Mouse (Mus musculus) mesoderm, embryonic 11.5 days (tissue): Measurements from ENCODE around the gene Sept7.
A peak's percentile ranks its signal among the peaks of the same experiment; 100 is the strongest.
"Not testable (repeated sequence)": the region's sequence is repeated elsewhere in the genome, so short reads cannot be mapped to it uniquely, and the experiment has no call there.

Experiments used
- DNase-seq: peaks from one replicate; pipeline ENCODE4 v3.0.0-alpha.2; 2012; ENCODE audit warnings: low read depth, low spot score

Sept7 gene

DNA sequence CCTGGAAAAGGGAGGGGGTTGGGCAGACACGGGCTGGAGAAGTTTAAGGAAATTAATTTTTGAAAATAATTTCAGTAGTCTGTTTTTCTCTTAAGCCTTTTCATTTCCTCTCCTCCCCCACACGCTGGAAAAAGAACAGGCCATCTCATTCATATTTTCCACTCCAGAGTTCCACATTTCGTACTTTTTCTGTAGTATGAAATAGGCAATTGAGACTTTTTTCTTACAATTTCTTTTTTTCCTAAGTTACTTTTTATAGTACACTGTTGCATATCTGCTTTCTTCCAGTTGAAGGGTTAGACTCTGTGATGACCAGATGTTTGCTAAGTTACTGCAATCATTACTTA, 1.2 kb downstream of the Sept7 start:
- DNase-seq: no peak

GRCm38 (mm10) chr9:25260411-25260810, 8.2 kb downstream of the Sept7 start:
- no peak for DNase-seq

- DNase-seq: no peak
Observed at GRCm38 (mm10) chr9:25260979-25261378, 8.7 kb downstream of the Sept7 start.

GRCm38 (mm10) chr9:25262087-25262486, 9.8 kb downstream of the Sept7 start:
- no peak for DNase-seq

- no peak for DNase-seq
Observed at GRCm38 (mm10) chr9:25265795-25266194, 13.6 kb downstream of the Sept7 start.

- DNase-seq: no peak
Observed at GRCm38 (mm10) chr9:25267133-25267532, 14.9 kb downstream of the Sept7 start.

DNA sequence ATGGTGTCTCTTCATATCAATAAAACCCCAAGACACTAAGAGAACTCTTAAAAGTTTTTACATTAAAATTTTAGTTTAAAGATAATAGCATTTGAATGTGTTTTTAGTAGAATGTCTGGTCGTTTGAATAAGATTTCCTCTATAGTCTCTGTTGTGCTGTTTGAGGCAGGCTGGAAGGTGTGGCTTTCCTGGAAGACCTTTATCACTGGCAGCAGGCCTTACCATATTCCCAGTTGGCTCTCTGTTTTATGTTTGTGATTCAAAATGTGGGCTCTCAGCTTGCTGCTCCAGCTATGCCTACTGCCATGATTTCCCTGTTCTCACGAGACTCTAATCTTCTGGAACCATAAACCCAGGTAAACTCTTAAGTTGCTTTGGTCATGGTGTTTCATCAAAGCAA, 15.3 kb downstream of the Sept7 start:
- DNase-seq: no peak

GRCm38 (mm10) chr9:25271902-25272301, 19.7 kb downstream of the Sept7 start:
- DNase-seq: no peak

DNA sequence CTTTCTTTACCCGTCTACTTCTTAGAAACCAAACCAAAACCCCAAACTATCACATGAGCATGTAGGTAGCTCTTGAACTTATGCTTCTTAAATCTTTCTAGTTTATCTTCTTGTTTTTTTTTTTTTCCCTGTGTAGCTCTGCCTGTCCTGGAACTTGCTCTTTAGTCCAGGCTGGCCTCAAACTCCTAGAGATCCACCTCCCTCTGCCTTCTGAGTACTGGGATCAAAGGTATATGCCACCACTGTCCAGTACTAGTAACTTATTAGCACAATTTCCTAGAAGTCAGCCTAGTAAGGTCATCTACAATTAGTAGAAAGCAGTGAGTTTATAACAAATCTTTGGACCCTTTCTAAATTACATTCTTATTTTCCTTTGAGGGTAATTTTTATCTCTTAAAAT, 37.6 kb downstream of the Sept7 start:
- DNase-seq: no peak

- DNase-seq: peak; percentile 65
Observed at GRCm38 (mm10) chr9:25309505-25310182, 57.4 kb downstream of the Sept7 start.

- DNase-seq: no peak
Observed at GRCm38 (mm10) chr9:25314304-25314703, 62.1 kb downstream of the Sept7 start.

DNA sequence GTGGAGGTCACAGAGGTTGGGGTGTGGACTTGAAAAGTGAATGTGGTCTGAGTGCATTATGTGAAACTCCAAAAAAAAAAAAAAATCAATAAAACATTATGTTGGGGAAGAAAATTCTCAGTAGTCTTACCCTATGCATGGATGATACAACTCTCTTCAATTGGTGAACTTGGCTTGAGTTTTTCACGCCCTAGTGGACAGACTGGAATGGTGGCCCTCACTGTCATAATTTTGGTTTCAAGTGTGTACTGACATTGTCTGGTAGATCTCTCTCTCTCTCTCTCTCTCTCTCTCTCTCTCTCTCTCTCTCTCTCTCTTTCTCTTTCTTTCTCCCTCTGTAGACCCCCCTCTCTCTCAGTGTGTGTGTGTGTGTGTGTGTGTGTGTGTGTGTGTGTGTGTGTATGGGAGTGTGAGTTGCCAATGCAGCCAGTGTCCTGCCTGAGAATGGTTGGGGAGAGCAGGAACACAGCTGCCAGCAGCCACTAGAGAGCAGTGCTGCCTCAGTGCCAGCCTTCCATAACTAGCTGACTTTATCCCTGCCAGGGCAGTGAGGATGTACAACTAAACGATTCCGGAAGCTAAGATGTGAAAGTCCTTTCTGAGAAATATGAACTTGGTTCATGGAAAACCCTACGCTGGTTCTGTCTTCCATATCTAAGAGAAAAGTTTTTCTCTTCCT, 65.7 kb downstream of the Sept7 start:
- DNase-seq: peak; percentile 41

- DNase-seq: not testable (repeated sequence)
Observed at GRCm38 (mm10) chr9:25319676-25320075, 67.4 kb downstream of the Sept7 start.

DNA sequence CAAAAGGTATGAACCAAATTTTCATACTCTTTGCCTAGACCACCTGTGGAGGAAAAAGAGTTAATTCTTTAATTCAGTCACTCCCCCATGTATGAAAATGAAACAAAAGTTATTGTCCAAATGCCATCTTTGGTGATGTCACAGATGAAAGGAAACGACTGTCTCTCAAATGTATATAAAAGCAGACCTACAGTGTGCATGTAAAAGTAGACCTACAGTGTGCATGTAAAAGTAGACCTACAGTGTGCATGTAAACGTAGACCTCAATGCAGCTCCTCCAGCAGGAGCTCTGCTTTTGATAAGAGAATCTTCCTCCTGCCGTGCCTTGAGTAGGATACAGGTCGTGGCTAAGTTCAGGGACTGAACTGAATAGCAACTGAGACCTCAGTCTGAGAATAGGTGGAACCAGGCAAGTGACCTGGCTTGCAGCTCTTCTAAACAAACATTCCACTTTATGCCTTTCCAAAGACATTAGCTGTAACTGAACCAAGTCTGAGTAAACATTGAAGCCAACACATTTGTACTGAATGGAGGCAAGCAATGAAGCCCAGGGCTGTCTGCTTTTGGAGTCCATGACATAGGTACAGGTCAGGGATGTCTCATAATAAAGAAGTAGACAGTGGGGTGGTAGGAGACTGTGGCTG, 75.6 kb downstream of the Sept7 start:
- DNase-seq: no peak

DNA sequence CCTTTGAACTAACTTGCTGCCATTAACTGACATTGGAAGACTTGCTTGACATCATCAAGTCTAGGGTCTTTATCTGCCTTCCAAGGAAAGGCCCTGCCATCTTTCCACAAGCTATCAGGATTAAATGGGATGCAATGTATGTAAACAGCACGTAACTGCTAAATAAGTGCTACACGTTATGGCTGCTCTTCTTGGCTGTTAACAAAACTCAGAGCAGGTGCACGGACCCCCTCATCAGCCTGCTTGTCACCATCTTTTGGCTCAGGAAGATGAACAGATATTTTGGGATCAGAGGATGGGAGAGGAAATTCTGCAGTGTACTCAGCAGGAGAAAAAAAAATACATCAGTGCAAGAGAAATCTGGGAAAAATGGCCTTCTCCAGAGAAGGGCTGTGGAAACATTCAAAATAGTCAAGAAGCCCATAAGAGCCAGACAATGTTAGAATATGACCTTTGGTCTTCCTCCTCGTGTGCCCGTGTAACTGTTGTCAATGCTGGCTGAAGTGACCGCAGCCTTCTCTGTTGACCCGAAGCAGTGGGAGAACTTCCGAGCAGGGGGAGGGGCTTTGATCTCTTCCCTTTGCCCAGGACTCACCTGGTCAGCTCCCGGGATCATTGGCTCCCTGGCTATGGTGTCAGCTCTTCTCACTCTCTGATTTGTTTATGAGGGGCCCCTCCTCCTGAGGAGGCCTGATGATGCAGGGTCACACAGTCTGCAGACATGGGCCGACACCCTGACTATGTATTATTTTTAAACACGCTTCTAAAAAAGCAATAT, 76.9 kb downstream of the Sept7 start:
- no peak for DNase-seq

DNA sequence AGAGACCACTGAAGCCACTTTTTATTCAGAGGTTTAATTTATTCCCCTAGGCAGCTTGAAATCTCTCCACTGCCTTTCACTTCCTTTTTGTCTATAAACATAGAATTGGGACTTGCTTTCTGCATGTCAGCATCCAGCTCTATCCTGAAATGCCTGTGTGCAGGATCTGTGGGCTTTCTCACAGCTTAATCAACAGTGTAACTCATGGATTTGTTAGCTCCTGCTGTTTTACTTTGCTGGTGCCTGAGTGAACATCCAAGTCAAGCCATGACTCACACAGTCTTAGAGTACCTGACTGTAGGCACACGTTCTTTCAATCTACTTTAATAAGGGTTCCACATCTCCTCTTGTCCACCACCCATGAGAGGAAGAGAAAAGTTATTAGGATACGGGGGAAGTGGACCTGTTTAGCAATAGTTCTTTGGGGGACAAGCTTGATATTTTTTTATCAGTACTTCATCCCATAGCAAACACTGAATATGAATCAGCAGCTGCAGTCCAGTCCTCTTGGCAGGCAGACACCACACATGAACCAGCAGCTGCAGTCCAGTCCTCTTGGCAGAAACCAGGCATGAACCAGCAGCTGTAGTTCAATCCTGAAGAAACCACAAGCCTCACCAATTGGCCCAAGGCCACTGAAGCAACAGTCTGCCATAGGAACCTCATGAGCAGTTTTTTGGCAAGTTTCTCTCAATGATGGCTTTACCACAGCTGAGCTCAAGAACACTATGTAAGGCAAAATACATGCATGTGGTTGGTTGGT, 85.4 kb downstream of the Sept7 start:
- no peak for DNase-seq

DNA sequence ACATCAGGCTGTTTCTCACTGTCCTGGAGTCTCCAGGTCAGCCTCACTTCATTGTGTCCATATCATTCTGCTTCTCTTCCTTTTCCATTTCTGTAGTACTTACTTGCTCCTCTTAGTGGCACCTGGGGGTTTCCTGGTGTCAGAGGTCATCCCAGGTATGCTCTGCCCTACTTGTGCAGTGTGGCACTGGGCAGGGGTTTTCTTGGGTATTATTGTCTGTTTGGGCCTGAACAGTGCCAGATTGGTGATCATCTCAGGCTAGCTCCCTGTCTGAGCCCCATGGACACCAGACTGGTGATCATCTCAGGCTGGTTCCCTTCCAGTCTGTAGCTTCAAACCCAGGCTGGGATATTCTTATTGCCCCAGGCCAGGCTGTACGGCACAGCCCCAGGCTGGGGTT, 88.2 kb downstream of the Sept7 start:
- DNase-seq: no peak

- DNase-seq: no peak
Observed at GRCm38 (mm10) chr9:25353775-25354174, 101.5 kb downstream of the Sept7 start.

DNA sequence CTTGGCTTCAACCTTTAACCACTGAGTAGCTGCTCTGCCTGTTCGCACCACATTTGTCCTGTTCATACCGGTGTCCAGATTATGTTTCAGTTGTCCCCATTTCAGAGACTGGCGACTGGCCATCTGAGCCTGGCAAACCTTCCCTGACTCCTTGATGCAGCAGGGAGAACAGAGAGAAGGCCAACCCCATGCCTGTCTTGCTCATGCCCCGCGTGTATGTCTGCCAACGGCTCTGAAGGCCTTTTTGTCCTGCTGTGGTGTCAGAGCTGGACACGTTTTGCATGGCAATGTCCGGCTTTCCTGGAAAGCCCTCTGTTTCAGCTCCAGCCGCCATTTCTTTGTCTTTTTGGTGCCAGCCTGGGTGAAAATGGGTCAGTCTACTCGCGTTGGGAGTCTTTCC, 103.6 kb downstream of the Sept7 start:
- DNase-seq: no peak

DNA sequence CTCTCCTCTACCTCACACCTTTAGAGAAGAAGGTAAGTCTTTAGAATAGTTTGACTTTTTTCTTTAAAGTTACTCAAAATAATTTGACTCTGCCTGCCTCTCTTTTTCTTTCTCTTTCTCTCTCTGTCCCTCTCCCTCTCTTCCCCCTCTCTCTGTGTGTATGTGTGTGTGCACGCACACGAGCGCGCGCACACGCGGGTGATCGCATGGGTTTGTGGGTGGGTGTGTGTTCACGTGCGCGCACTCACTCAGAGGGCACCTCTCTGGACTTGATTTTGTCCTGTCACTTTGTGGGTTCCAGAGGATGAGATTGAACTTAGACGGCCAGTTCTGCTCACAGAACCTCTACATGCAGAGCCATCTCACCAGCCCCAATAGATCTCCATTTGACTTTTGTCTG, 105.3 kb downstream of the Sept7 start:
- DNase-seq: no peak

- DNase-seq: no peak
Observed at GRCm38 (mm10) chr9:25358018-25358417, 105.8 kb downstream of the Sept7 start.
